Mouse (Mus musculus): ENCODE data around the gene Serpine2. TPM values are rescaled to one million over a fixed set of nuclear protein-coding genes. Genes with fewer than 3 reads are reported as not detected.

The Serpine2 gene
- polyA plus RNA-seq, 1 experiment from 2014 or later = 143 TPM

DNA sequence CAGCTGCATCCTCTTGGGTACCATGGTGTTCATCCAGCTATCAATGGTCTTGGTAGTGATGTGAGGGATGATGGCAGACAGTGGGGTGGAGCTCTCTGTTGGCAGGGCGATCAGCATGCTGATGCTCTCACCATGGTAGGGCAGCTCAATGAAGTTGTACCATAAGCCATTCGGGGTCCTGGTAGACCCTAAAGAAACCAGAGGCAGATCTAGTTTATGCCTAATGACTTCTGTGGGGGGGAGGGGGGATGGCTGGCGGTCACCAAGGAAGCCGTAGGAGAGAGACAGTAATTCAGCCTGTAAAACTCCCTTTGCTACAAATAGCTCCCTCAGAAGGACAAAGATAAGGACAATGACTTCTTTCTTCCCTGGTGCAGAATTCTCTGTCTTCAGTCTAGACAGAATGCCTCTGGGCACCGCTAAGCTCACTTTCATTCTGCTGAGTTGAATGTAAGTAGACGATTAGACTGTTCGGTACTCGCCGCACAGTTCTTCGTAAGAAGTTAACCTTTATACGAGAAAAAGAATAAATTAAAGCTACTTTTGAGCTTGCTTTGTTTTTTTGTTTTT lies 58.0 kb downstream of the Serpine2 start:
- H3K27ac ChIP-seq = no peak overlapping the region
- no peaks in the 10 kb centered on the region for H3K27me3 ChIP-seq (ENCODE audit: low read depth, poor library complexity, severe bottlenecking)
- no peaks in the 10 kb centered on the region for H3K4me1 ChIP-seq
- WGBS = 91% methylated on average over 11 of the region's 11 CpGs
- H3K36me3 ChIP-seq = peaks cover 79% of the 10 kb centered on the region
- no peak overlapping the region for H3K4me3 ChIP-seq
- no peak for DNase-seq (ENCODE audit: low spot score)
- no peaks in the 10 kb centered on the region for H3K9me3 ChIP-seq (replicated peaks)

GRCm38 (mm10) chr1:79797084-79797483 lies 63.9 kb downstream of the Serpine2 start:
- H3K4me1 ChIP-seq = no peaks in the 10 kb centered on the region
- no peak overlapping the region for H3K27ac ChIP-seq
- WGBS = 86% methylated on average over 3 of the region's 3 CpGs
- H3K27me3 ChIP-seq (ENCODE audit: low read depth, poor library complexity, severe bottlenecking) = no peaks in the 10 kb centered on the region
- no peak for DNase-seq (ENCODE audit: low spot score)
- no peak overlapping the region for H3K4me3 ChIP-seq
- H3K36me3 ChIP-seq = peaks cover 71% of the 10 kb centered on the region
- H3K9me3 ChIP-seq (replicated peaks) = no peaks in the 10 kb centered on the region

DNA sequence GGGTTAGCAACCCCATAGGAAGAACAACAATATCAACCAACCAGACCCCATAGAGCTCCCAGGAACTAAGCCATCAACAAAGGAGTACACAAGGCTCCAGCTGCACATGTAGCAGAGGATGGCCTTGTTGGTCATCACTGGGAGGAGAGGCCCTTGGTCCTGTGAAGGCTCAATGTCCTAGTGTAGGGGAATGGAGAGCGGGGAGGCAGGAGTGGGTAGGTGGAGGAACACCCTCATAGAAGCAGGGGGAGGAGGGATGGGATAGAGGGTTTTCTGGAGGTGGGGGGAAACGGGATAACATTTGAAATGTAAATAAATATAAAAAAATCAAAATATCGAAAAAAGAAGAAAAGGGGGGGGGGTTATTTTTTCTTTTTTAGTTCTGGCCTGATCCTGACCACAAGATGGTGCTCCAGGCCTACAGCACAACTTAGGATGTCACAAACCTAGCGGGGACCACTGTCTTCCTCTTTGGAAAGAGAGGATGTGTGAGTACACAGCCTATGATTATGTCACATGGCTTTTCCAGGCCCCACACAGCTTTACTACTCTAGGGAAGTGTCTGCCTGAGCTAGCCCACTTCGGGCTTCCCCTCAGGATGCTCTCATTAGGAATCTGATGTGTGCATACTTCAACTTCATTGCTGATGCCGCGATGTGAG lies 74.6 kb downstream of the Serpine2 start:
- Histone ChIP-seq H3K27ac (no peak overlapping the region), H3K4me3 (no peak overlapping the region), H3K4me1 (no peaks in the 10 kb centered on the region), H3K36me3 (peaks cover 18% of the 10 kb centered on the region), H3K9me3 (replicated peaks) (no peaks in the 10 kb centered on the region), H3K27me3 (ENCODE audit: low read depth, poor library complexity, severe bottlenecking) (no peaks in the 10 kb centered on the region)
- no peak for DNase-seq (ENCODE audit: low spot score)
- WGBS = 71% methylated on average over 7 of the region's 7 CpGs

DNA sequence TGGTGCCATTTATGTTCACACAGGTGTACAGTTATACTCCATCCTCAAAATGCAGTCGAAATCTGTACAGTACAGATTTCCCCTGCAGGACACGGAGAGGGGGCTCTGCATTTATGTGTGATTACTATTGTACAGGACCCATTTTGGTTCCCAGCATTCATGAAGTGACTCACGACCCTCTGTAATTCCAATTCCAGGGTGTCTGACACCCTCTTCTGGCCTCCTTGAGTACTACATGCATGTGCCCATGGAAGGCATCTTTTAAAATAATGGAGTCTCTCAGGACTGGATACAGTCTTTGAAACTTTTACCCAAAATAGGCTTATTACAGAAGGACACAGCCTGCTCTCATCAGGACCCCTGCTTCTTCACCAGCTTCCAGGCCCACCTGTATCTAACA lies 78.5 kb downstream of the Serpine2 start:
- no peak overlapping the region for H3K27ac ChIP-seq
- no peaks in the 10 kb centered on the region for H3K4me1 ChIP-seq
- no peak for DNase-seq (ENCODE audit: low spot score)
- peaks cover 56% of the 10 kb centered on the region for H3K36me3 ChIP-seq
- no peaks in the 10 kb centered on the region for H3K27me3 ChIP-seq (ENCODE audit: low read depth, poor library complexity, severe bottlenecking)
- no peaks in the 10 kb centered on the region for H3K9me3 ChIP-seq (replicated peaks)
- no peak overlapping the region for H3K4me3 ChIP-seq
- 84% methylated on average over 3 of the region's 3 CpGs for WGBS

GRCm38 (mm10) chr1:79778011-79778410 lies 83.0 kb downstream of the Serpine2 start:
- Histone ChIP-seq H3K27me3 (ENCODE audit: low read depth, poor library complexity, severe bottlenecking) (no peaks in the 10 kb centered on the region), H3K4me1 (peaks cover 5% of the 10 kb centered on the region; the same call in 1 of the 2 replicates), H3K36me3 (peaks cover 55% of the 10 kb centered on the region), H3K4me3 (no peak overlapping the region), H3K9me3 (replicated peaks) (no peaks in the 10 kb centered on the region), H3K27ac (no peak overlapping the region)
- WGBS = 93% methylated on average over 11 of the region's 11 CpGs
- no peak for DNase-seq (ENCODE audit: low spot score)

- Histone ChIP-seq H3K27ac (peak within 1 kb of the TSS; percentile 91), H3K27me3 (ENCODE audit: low read depth, poor library complexity, severe bottlenecking) (no peaks in the 10 kb centered on the region), H3K4me1 (peaks cover 5% of the 10 kb centered on the region; the same call in 1 of the 2 replicates), H3K36me3 (peaks cover 35% of the 10 kb centered on the region), H3K4me3 (peak within 1 kb of the TSS; percentile 66), H3K9me3 (replicated peaks) (no peaks in the 10 kb centered on the region)
- WGBS = under 1% methylated on average over 38 of the region's 38 CpGs
- DNase-seq (ENCODE audit: low spot score) = peak; percentile 99
Observed at GRCm38 (mm10) chr1:79775927-79776458, 85.0 kb downstream of the Serpine2 start, which contains the start of the genes Mrpl44 and Wdfy1. Gene Mrpl44 (plus strand): TSS chr1:79776018. Gene Wdfy1 (minus strand): TSS chr1:79776143.

DNA sequence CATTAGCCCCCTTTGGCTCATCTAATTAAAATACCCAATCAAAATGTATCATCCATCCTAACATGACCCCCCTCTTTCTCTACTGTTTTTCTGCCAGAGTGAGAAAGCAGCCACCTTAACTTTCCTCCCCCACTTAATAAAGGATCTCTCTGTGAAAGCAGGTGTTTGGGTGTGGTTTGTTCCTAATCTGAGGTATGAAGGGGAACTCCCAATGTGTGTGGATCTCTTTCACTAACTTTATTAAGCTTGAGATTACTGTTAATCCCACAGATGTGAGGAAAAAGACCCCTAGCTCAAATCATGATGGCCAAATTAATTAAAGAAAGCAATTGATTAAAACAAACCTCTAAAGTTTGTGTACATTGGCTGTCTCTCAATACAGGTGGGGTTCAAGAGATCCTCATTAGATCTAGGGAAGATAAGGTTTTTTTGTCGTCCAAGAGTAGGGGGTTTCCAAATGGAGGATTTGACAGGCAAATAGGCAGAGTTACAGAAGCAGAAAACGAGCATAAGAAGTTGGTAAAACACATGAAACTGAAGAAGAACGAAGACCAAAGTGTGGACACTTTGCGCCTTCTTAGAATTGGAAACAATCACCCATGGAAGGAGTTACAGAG lies 86.7 kb downstream of the Serpine2 start:
- H3K9me3 ChIP-seq (replicated peaks) = no peaks in the 10 kb centered on the region
- H3K27ac ChIP-seq = no peak overlapping the region
- DNase-seq (ENCODE audit: low spot score) = no peak
- H3K36me3 ChIP-seq = peaks cover 17% of the 10 kb centered on the region
- H3K4me1 ChIP-seq = peaks cover 5% of the 10 kb centered on the region; the same call in 1 of the 2 replicates
- WGBS = 83% methylated on average over 4 of the region's 4 CpGs
- no peaks in the 10 kb centered on the region for H3K27me3 ChIP-seq (ENCODE audit: low read depth, poor library complexity, severe bottlenecking)
- H3K4me3 ChIP-seq = no peak overlapping the region

DNA sequence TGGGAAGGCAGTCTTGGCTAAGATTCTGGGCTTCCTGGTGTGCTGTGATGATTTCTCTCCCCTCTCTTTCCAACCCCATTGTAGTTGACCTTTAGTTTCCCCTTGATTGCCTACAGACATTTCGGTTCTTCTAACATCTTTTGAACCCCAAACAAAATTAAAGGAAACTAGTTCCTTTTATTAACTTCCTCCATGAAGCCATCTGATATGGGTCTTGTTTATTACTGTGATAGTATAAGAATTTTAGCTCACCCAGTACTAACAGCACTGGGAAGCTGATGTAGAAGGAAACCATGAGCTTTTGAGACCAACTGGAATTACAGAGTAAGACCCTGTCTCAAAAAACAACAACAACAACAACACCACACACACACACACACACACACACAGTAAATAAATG lies 92.7 kb downstream of the Serpine2 start:
- H3K27me3 ChIP-seq (ENCODE audit: low read depth, poor library complexity, severe bottlenecking) = no peaks in the 10 kb centered on the region
- DNase-seq (ENCODE audit: low spot score) = no peak
- WGBS = 81% methylated on average over 1 of the region's 1 CpGs
- no peaks in the 10 kb centered on the region for H3K9me3 ChIP-seq (replicated peaks)
- H3K27ac ChIP-seq = no peak overlapping the region
- no peaks in the 10 kb centered on the region for H3K36me3 ChIP-seq
- no peaks in the 10 kb centered on the region for H3K4me1 ChIP-seq
- H3K4me3 ChIP-seq = no peak overlapping the region

DNA sequence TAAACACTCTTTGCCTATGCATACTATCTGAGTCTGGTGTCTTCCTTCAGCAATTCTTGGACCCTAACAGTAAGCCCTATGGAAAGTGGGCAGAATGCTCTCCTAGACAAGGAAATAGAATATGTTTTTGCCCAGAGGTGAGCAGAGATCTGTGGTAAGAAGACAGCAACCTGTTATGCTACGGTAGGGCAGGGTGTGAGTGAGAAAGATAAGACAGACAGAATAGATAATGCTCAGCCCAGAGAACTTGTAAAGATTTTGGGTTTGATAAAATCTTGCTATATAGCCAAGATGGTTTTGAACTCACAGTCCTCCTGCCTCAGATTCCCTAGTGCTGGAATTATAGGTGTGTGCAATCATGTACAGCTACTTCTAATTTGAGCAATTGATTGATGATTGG lies 96.5 kb downstream of the Serpine2 start:
- Histone ChIP-seq H3K4me1 (peaks cover 19% of the 10 kb centered on the region), H3K27ac (no peak overlapping the region), H3K36me3 (no peaks in the 10 kb centered on the region), H3K27me3 (ENCODE audit: low read depth, poor library complexity, severe bottlenecking) (no peaks in the 10 kb centered on the region), H3K9me3 (replicated peaks) (no peaks in the 10 kb centered on the region), H3K4me3 (no peak overlapping the region)
- WGBS = 83% methylated on average over 1 of the region's 1 CpGs
- no peak for DNase-seq (ENCODE audit: low spot score)

- Histone ChIP-seq H3K27ac (no peak overlapping the region), H3K4me1 (peaks cover 19% of the 10 kb centered on the region), H3K27me3 (ENCODE audit: low read depth, poor library complexity, severe bottlenecking) (no peaks in the 10 kb centered on the region), H3K9me3 (replicated peaks) (no peaks in the 10 kb centered on the region), H3K36me3 (no peaks in the 10 kb centered on the region), H3K4me3 (no peak overlapping the region)
- no peak for DNase-seq (ENCODE audit: low spot score)
- whole genome bisulfite sequencing = 95% methylated on average over 2 of the region's 2 CpGs
Observed at GRCm38 (mm10) chr1:79764031-79764430, 96.9 kb downstream of the Serpine2 start.

DNA sequence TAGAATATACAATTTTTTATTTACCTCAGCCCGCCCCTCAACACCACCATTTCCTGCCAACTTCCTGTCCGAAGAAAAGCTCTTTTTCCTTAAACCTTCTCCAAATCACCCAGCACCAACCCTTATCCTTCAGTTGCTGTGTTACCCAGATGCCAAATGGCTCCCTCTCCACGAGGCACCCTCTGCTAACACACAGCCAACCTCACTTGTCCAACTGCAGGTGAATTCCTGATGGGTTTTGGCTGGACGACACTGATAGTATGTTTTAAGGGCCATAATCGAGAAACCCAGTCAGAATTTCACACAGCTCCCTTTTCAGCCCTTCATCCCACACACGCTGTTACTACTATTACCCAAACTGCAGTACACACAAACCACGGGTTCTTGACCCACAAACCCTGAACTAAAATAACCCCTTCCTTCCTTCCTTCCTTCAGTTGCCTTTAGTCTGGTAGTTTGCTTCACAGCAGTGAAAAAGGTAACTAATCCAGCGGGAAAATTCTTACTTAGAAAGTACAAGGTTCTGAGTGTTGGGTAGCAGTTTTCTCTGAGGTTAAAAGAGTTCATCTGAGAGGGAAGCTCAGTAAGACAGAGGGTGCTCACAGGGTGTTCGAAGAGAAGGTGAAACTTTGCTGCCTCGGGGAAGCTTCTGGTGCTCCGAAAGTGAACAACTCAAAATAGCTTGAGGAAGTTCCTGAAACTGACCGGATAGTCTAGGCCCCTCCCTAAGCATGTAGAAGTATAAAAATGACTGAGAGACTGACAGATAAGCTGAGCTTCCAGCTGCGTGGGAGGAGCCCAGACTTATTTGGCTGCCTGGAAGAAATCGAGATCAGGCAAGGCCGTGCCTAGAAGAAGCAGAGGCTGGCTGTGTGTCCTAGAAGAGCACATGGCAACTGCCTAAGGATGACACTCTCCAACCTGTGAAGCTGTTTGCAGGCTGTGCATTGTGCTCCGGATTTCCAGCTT lies 98.4 kb downstream of the Serpine2 start:
- WGBS = 69% methylated on average over 16 of the region's 16 CpGs
- Histone ChIP-seq H3K4me3 (peak overlapping the region; percentile 87), H3K27me3 (ENCODE audit: low read depth, poor library complexity, severe bottlenecking) (no peaks in the 10 kb centered on the region), H3K4me1 (peaks cover 19% of the 10 kb centered on the region), H3K27ac (peak overlapping the region; percentile 88), H3K9me3 (replicated peaks) (no peaks in the 10 kb centered on the region), H3K36me3 (no peaks in the 10 kb centered on the region)
- DNase-seq (ENCODE audit: low spot score) = no peak

- no peak for DNase-seq (ENCODE audit: low spot score)
- H3K4me1 ChIP-seq = peaks cover 22% of the 10 kb centered on the region
- H3K27ac ChIP-seq = peak overlapping the region; percentile 88
- H3K27me3 ChIP-seq (ENCODE audit: low read depth, poor library complexity, severe bottlenecking) = no peaks in the 10 kb centered on the region
- H3K36me3 ChIP-seq = no peaks in the 10 kb centered on the region
- no peaks in the 10 kb centered on the region for H3K9me3 ChIP-seq (replicated peaks)
- WGBS = 2% methylated on average over 6 of the region's 6 CpGs
- peak overlapping the region; percentile 87 for H3K4me3 ChIP-seq
Observed at GRCm38 (mm10) chr1:79761917-79762271, 99.1 kb downstream of the Serpine2 start.
